Mouse (Mus musculus) left cerebral cortex, postnatal 36 days (tissue): ENCODE measurements around the gene Gcm1. TPM values are rescaled to one million over a fixed set of nuclear protein-coding genes. Genes with fewer than 3 reads are reported as not detected.
"Not testable (repeated sequence)": the region's sequence is repeated elsewhere in the genome, so short reads cannot be mapped to it uniquely, and the experiment has no call there.

Experiments used
- DNase-seq, 2 experiments: peaks; one replicate each; pipeline ENCODE4 v3.0.0; 2021 to 2022; ENCODE audit warnings: low spot score in 2 of 2, mixed read lengths in 1 of 2
- intact Hi-C: fragments of 180-260 bp; cut with DNase I; formaldehyde crosslinking; loops from one replicate; pipeline ENCODE4 v1.15.1; 2025
- total RNA-seq, 2 experiments: library from RNA; stranded (reverse); gene quantifications; 2 replicates each; pipeline ENCODE4 v1.2.3; 2021

The Gcm1 gene
- total RNA-seq, 2 experiments from 2014 or later = not detected

GRCm38 (mm10) chr9:78038755-78039489 is 12.8 kb upstream of the Gcm1 start:
- intact Hi-C loops = no loop called here
- peak; percentile 62 to 65 for DNase-seq

- intact Hi-C loops = no loop called here
- no peak for DNase-seq
These were observed 6.6 kb upstream of the Gcm1 start for GRCm38 (mm10) chr9:78045171-78045570.

- intact Hi-C loops = no loop called here
- no peak for DNase-seq
These were observed 5.0 kb upstream of the Gcm1 start for GRCm38 (mm10) chr9:78046755-78047154.

DNA sequence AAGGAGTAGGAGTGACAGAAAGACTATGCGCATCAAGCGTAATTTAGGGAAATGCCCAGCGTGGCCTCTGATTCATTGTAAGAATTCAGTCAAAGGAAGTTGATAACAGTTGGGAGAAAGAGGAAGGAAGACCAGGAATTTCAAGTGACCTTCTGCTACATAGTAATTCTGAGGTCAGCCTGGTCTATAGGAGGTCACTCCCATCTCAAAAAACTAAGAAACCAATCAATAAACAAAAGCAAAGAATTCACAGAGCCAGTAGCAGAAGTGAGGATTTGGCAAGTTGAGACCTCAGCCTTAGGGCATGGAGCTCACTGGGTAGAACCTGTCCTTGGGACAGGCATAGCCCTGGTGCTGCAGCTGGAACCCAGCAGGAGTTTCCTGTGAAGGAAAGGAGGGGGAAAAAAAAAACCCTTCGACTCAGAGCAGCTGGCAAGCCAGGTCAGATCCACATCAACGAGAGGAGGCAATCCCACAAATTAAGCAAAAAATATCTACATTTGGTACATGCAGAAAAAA is 1.2 kb upstream of the Gcm1 start:
- intact Hi-C loops = no loop called here
- DNase-seq = no peak

GRCm38 (mm10) chr9:78053821-78054220 is 2.1 kb downstream of the Gcm1 start:
- intact Hi-C loops = no loop called here
- no peak for DNase-seq

DNA sequence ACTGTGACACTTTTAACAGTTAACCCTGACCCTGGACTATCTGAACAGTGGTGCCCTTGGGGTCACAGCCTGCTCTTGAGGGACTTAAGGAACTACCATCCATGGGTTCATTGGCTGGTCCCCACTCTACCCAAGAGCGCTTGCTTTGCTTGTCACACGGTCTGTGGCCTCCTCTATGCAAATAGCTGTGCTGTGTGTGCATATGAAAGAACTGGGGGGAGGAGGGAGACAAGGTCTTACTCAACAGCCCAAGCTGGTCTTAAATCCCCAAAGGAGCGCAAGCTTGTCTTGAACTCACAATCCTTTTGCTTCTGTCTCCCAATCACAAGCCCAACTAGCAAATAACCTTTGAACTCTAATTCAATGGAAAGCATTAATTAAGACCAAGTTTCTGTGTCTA is 2.6 kb downstream of the Gcm1 start:
- intact Hi-C loops = no loop called here
- no peak for DNase-seq

- no peak for DNase-seq
- intact Hi-C loops = no loop called here
These were observed 7.9 kb downstream of the Gcm1 start for GRCm38 (mm10) chr9:78059525-78060120.

GRCm38 (mm10) chr9:78062392-78062791 is 10.7 kb downstream of the Gcm1 start:
- DNase-seq = no peak
- intact Hi-C loops = no loop called here

GRCm38 (mm10) chr9:78064121-78064520 is 12.4 kb downstream of the Gcm1 start:
- DNase-seq = no peak
- intact Hi-C loops = no loop called here

- DNase-seq = no peak
- intact Hi-C loops = no loop called here
These were observed 18.8 kb downstream of the Gcm1 start for GRCm38 (mm10) chr9:78070496-78070895.

DNA sequence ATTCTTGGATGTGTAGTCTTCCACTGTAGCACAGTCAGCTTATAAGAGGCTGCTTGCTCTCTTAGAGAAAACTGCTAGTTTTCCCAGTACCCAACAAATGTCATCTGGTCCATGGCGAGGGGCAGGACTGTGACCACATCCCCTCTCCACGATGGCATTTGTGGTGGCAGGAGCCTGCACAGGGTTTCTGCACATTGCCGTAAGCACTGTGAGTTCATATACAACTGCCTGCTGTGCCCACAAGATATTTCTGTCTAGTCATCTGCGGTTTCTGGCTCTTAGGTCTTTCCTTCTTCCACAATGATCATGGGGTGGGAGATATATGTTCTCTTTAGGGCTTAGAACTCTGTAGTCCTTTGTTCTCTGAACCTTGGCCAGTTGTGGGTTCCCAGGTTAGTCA is 19.9 kb downstream of the Gcm1 start:
- no peak for DNase-seq
- intact Hi-C loops = no loop called here

DNA sequence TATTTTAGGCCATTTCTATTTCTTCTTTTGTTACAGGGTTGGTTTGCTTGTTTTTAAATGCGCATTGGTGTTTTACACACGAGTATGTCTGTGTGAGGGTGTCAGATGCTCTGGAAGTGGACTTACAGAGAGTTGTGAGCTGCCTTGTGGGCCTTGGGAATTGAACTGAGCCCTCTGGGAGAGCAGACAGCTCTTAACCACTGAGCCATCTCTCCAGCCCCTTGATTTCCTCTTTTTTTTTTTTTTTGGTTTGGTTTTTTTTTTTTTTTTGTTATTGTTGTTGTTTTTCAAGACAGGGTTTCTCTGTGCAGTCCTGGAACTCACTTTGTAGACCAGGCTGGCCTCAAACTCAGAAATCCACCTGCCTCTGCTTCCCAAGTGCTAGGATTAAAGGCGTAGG is 21.6 kb downstream of the Gcm1 start:
- intact Hi-C loops, DNase-seq: not testable (repeated sequence)

GRCm38 (mm10) chr9:78073713-78074340 is 22.1 kb downstream of the Gcm1 start:
- DNase-seq = no peak
- intact Hi-C loops = no loop called here

DNA sequence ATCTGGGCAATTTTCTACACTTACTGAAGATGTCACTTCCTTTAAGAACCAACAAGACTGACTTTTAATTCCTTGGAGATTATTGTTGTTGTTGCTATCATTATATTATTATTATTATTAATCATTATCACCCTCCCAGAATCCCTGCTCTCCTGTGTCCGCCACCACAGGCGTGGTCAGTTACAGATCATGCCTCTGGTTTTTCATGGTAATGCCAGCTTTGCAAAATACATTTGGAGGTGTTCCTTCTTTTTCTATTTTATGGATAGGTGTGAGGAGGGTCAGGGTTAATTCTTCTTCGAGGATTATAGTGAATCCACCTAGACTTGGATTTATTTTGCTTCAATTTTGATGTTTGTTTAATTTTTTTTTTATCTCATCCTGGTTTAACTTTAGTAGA is 23.5 kb downstream of the Gcm1 start:
- intact Hi-C loops = no loop called here
- DNase-seq = no peak

DNA sequence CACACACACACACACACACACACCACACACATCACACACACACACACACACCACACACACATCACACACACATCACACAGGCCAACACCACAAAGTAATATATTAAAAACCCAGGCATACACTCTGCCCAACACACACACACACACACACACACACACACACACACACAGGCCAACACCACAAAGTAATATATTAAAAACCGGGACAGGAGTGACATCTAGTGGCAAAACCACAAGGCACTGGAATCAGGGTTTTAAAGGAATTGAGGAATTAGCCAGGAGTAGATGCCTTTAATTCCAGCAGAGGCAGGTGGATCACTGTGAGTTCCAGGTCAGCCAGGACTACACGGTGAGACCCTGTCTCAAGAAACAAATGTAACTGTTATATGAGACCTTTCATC is 26.5 kb downstream of the Gcm1 start:
- intact Hi-C loops = no loop called here
- no peak for DNase-seq

- intact Hi-C loops = no loop called here
- no peak for DNase-seq
These were observed 30.1 kb downstream of the Gcm1 start for GRCm38 (mm10) chr9:78081835-78082234.

DNA sequence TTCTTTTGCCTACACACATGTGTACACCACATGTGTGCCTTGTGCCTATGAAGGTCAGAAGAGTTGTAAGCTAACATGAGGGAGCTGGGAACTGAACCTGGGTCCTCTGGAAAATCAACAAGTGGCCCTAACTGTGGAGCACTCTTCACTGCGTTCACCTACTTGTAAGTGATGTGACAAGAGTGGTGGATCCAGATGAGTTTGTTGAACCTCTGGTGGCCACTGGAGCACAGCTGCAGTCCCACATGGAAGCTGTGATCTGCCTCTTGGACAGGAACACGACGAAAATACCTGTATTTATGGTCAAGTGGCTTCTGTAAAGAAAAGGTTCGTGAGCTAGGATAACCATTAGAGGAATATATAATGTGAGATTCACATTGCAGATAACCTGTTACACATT is 32.6 kb downstream of the Gcm1 start:
- DNase-seq = no peak
- intact Hi-C loops = no loop called here

GRCm38 (mm10) chr9:78085722-78086287 is 34.1 kb downstream of the Gcm1 start:
- intact Hi-C loops = no loop called here
- no peak for DNase-seq

- no peak for DNase-seq
- intact Hi-C loops = no loop called here
These were observed 36.0 kb downstream of the Gcm1 start for GRCm38 (mm10) chr9:78087751-78088150.

GRCm38 (mm10) chr9:78088521-78088920 is 36.8 kb downstream of the Gcm1 start:
- intact Hi-C loops = no loop called here
- DNase-seq = no peak

DNA sequence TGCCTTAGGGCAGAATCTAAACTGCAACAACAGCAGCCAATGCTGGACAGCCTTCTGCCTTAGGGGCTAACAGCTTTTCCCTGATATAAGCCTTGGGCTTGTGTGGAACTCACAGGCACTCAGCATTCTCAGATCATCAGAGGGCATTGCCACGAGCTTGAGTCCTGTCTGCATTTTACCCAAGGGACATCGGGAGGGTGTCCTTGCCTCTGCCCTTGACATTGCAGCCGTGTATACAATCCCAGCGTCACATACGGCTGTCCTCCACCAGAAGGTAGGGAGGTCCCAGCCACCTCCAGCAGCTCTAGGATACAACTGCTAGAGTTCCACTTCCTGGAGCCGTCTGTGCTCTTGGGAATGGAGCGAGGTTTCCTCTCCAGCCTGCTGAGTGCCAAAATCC is 37.2 kb downstream of the Gcm1 start:
- intact Hi-C loops = no loop called here
- no peak for DNase-seq
